Mouse (Mus musculus): ENCODE results near the gene Aggf1. TPM values are rescaled to one million over a fixed set of nuclear protein-coding genes. Genes with fewer than 3 reads are reported as not detected.

Gene Aggf1
- polyA plus RNA-seq, 1 experiment, result 9.3 TPM

DNA sequence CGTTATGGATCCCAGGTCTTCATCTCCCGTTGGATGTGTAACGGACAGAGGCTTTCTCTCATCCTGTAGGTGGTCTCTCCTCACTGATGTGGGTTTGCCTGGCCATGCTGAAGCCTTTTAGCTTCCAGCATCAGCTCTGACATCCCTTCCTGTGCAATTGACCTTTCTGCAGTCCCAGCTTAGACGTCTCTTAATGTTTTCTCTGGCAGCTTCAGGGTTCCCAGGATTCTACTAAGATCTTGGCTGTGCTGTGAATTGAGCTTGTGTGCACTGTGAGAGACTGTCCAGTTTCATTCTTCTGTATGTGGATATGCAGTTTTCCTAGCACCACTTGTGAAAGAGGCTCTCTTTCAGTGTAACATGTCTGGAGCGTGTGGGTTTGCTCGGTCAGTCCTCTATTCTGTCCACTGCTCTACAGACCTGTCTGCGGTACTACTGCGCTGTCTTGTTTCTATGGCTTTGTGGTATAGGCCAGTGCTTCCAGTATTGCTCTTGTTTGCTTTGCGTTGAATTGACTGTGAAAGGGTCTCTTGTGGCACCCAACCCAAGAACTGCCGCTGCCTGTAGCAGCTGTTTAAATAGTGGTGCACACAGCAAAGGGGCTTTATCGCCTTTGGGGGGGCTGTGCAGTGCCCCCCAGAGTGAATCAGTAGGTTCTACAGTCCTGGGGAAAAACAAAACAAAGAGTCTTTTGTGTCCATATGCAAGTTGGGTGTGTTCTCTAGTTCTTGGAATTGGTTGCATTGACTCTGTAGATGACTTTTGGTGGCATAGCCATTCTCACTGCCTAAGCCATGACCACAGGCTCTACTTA lies 42.9 kb downstream of the Aggf1 start:
- no peak for TF ChIP-seq CTCF (IDR thresholded peaks at IDR 0.05; ENCODE audit: control insufficient read depth, insufficient read depth, insufficient replicate concordance, low read depth, low read length)
- TF ChIP-seq POLR2A (IDR thresholded peaks at IDR 0.05; ENCODE audit: control insufficient read depth, low read depth, low read length), result no peak
- Histone ChIP-seq H3K4me3 (ENCODE audit: control insufficient read depth, low read depth, low read length) (no peak overlapping the region), H3K36me3 (ENCODE audit: control insufficient read depth, insufficient read depth, low read length) (peaks cover 4% of the 10 kb centered on the region; the same call in 1 of the 2 replicates), H3K27ac (ENCODE audit: control insufficient read depth, insufficient read depth, low read depth, low read length) (no peak overlapping the region), H3K4me1 (ENCODE audit: control insufficient read depth, insufficient read depth, low read length) (peaks cover 9% of the 10 kb centered on the region), H3K27me3 (ENCODE audit: control insufficient read depth, insufficient read depth, low read length) (no peaks in the 10 kb centered on the region)

DNA sequence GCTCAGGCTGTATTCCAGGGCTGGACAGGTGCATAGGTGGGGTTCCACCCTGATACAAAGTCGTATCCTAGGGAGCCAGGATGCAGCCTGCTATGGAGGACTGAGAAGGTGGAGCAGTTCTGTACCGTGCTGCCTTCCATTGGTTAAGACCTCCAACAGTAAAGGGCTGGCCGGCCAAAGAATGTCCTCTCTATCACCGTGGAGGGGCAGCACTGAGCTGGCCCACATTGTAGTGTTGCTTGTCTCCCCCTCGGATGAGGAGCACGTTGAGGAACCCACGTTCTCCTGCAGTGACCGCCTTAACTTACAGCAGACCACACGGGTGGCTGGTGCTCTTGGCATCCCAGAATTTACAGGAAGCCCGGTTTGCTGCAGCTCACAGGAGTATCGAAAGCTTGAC lies 44.6 kb downstream of the Aggf1 start:
- H3K4me1 ChIP-seq (ENCODE audit: control insufficient read depth, insufficient read depth, low read length), result peaks cover 12% of the 10 kb centered on the region
- no peaks in the 10 kb centered on the region for H3K27me3 ChIP-seq (ENCODE audit: control insufficient read depth, insufficient read depth, low read length)
- H3K27ac ChIP-seq (ENCODE audit: control insufficient read depth, insufficient read depth, low read depth, low read length), result no peak overlapping the region
- H3K36me3 ChIP-seq (ENCODE audit: control insufficient read depth, insufficient read depth, low read length), result no peaks in the 10 kb centered on the region; the same call in 1 of the 2 replicates
- no peak overlapping the region for H3K4me3 ChIP-seq (ENCODE audit: control insufficient read depth, low read depth, low read length)
- TF ChIP-seq CTCF (IDR thresholded peaks at IDR 0.05; ENCODE audit: control insufficient read depth, insufficient read depth, insufficient replicate concordance, low read depth, low read length) (no peak), POLR2A (IDR thresholded peaks at IDR 0.05; ENCODE audit: control insufficient read depth, low read depth, low read length) (no peak)

DNA sequence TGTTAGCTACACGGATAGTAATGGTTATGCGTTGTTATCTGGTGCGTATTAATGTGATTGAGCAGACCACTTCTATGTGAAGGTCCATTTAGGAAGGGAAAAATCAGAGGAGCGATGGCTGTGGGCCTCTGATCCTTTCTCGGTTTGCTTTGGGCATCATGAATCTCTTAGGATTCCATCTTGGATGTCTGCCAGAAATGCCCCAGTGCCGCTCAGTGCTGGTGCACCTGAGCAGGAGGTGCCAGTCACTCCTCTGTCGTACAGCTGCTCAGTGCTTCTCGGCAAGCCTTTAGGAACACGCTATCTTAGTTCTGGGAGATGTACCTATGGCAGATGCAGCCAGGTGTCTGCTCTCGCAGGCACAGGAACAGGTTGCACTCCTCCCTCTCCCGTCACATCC lies 46.4 kb downstream of the Aggf1 start:
- H3K4me1 ChIP-seq (ENCODE audit: control insufficient read depth, insufficient read depth, low read length), result peaks cover 12% of the 10 kb centered on the region
- no peaks in the 10 kb centered on the region for H3K27me3 ChIP-seq (ENCODE audit: control insufficient read depth, insufficient read depth, low read length)
- no peak for TF ChIP-seq CTCF (IDR thresholded peaks at IDR 0.05; ENCODE audit: control insufficient read depth, insufficient read depth, insufficient replicate concordance, low read depth, low read length)
- no peak for TF ChIP-seq POLR2A (IDR thresholded peaks at IDR 0.05; ENCODE audit: control insufficient read depth, low read depth, low read length)
- H3K4me3 ChIP-seq (ENCODE audit: control insufficient read depth, low read depth, low read length), result no peak overlapping the region
- no peak overlapping the region for H3K27ac ChIP-seq (ENCODE audit: control insufficient read depth, insufficient read depth, low read depth, low read length)
- no peaks in the 10 kb centered on the region; the same call in 1 of the 2 replicates for H3K36me3 ChIP-seq (ENCODE audit: control insufficient read depth, insufficient read depth, low read length)

DNA sequence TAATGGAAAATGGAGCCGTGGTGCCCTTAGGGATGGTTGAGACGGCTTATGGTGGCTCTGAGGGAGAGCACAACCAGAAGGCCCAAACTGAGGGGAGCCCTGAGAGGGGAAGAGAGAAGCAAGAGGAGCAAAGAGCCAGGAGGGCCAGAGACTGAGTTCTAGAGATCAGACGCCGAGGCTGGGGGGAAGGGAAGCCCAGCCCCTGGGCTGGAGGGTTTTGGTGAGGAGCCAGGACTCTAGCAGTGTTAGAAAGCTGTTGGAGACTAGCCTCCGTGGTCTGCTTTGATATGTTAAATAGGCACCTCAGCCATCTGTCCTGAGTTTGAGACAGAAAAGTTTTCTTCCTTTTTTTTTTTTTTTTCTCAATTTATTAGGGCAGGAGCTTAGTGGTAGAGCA lies 47.8 kb downstream of the Aggf1 start:
- no peaks in the 10 kb centered on the region for H3K27me3 ChIP-seq (ENCODE audit: control insufficient read depth, insufficient read depth, low read length)
- H3K27ac ChIP-seq (ENCODE audit: control insufficient read depth, insufficient read depth, low read depth, low read length), result no peak overlapping the region
- H3K36me3 ChIP-seq (ENCODE audit: control insufficient read depth, insufficient read depth, low read length), result no peaks in the 10 kb centered on the region; the same call in 1 of the 2 replicates
- TF ChIP-seq POLR2A (IDR thresholded peaks at IDR 0.05; ENCODE audit: control insufficient read depth, low read depth, low read length) (no peak), CTCF (IDR thresholded peaks at IDR 0.05; ENCODE audit: control insufficient read depth, insufficient read depth, insufficient replicate concordance, low read depth, low read length) (no peak)
- H3K4me3 ChIP-seq (ENCODE audit: control insufficient read depth, low read depth, low read length), result peak overlapping the region; percentile 73
- peaks cover 20% of the 10 kb centered on the region for H3K4me1 ChIP-seq (ENCODE audit: control insufficient read depth, insufficient read depth, low read length)

DNA sequence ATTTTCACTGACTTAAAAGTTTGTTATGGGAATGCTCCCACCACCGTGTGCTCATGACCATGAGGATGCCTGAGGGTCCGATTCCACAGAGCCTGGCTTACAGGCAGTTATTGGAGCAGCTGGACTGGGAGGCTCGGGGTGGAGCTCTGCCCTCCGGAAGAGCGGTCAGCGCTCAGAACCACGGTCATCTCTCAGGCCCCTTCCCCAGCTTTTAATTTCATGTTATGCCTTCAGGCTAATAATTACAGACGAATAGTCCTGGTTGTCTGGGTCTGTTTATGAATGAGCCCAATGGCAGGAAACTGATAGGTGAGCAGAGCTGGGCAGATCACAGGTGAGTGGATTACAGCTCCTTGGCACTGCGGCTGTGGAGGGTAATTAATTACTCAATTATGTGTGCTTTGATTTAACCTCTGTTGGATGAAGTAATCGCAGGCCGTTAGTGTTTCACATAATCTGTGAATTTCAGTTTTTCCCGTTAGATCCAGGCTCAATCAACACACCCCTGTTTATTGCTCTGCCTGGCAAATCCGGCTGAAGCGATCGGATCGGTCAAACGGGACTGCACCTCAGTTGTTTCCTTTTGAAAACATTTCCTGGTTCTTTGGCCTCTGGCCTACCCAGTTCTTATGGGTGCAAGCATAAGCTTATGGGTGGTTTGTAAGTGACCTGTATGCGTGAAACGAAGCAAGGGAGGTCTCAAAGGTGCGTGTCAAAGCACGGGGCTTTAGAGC lies 48.4 kb downstream of the Aggf1 start:
- TF ChIP-seq POLR2A (IDR thresholded peaks at IDR 0.05; ENCODE audit: control insufficient read depth, low read depth, low read length) (no peak), CTCF (IDR thresholded peaks at IDR 0.05; ENCODE audit: control insufficient read depth, insufficient read depth, insufficient replicate concordance, low read depth, low read length) (no peak)
- no peaks in the 10 kb centered on the region for H3K27me3 ChIP-seq (ENCODE audit: control insufficient read depth, insufficient read depth, low read length)

DNA sequence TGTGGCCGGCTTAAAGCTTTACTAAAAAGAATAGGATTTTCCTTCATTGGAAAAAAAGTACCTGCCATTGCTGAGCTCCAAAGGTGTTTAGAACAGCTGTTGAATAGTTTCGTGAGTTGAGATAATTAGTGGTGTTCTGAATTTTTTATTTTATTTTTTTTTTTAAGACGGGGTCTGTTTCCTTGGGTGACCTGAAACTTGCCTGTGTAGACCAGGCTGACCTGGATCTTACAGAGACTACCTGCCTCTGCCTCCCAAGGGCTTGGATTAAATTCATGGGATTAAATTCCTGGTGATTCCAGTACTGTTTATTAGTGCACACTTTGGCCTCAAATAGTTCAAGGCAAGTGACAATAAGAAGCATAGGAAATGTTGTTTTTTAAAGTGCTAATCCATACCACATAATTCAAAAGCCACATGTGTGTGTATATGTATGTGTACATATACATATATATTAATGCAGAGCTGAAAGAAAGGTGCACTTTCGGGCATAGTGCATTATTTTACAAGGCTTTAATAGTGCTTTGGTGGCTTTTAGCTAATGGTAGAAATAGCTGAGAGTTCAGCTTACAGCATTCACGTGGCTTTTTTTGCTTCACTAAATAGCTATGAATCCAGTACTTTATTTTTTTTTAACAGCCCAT lies 49.1 kb downstream of the Aggf1 start:
- no peak for TF ChIP-seq POLR2A (IDR thresholded peaks at IDR 0.05; ENCODE audit: control insufficient read depth, low read depth, low read length)
- TF ChIP-seq CTCF (IDR thresholded peaks at IDR 0.05; ENCODE audit: control insufficient read depth, insufficient read depth, insufficient replicate concordance, low read depth, low read length), result no peak
- Histone ChIP-seq H3K36me3 (ENCODE audit: control insufficient read depth, insufficient read depth, low read length) (no peaks in the 10 kb centered on the region; the same call in 1 of the 2 replicates), H3K4me3 (ENCODE audit: control insufficient read depth, low read depth, low read length) (peak overlapping the region; percentile 88), H3K27me3 (ENCODE audit: control insufficient read depth, insufficient read depth, low read length) (no peaks in the 10 kb centered on the region), H3K27ac (ENCODE audit: control insufficient read depth, insufficient read depth, low read depth, low read length) (no peak overlapping the region), H3K4me1 (ENCODE audit: control insufficient read depth, insufficient read depth, low read length) (peaks cover 20% of the 10 kb centered on the region)

More for the DNA sequence above, 48.4 kb downstream of the Aggf1 start:
- Histone ChIP-seq H3K4me1 (ENCODE audit: control insufficient read depth, insufficient read depth, low read length) (peaks cover 20% of the 10 kb centered on the region), H3K36me3 (ENCODE audit: control insufficient read depth, insufficient read depth, low read length) (no peaks in the 10 kb centered on the region; the same call in 1 of the 2 replicates), H3K27ac (ENCODE audit: control insufficient read depth, insufficient read depth, low read depth, low read length) (no peak overlapping the region), H3K4me3 (ENCODE audit: control insufficient read depth, low read depth, low read length) (peak overlapping the region; percentile 73)

Measured in testis, adult 2 months (tissue).